Mouse (Mus musculus) granulocyte monocyte progenitor cell, adult 5-6 weeks (primary cell): Measurements from ENCODE around the gene Ciz1. TPM values are rescaled to one million over a fixed set of nuclear protein-coding genes. Genes with fewer than 3 reads are reported as not detected.

Source experiments
- ATAC-seq: replicated peaks from 2 replicates; pipeline ENCODE4 v1.8.0; 2016; ENCODE audit warnings: mild to moderate bottlenecking, moderate TSS enrichment, inconsistent platforms; ENCODE audit not compliant: poor library complexity, severe bottlenecking
- total RNA-seq, 2 experiments: library from RNA; stranded (forward) in 1 of 2; stranded (reverse) in 1 of 2; fragments of 200-712, 200-1000 nt in 1 of 2; fragments of >200 nt in 1 of 2; fragmentation: Nextera tagmentation in 1 of 2; gene quantifications; 2 replicates each; pipeline ENCODE4 v1.2.3; 2014 to 2017

Ciz1 gene
- total RNA-seq, 2 experiments from 2014 or later = 50.8 to 92.0 TPM

GRCm38 (mm10) chr2:32412742-32413531, 60.8 kb downstream of the Ciz1 start:
- no peak for ATAC-seq

DNA sequence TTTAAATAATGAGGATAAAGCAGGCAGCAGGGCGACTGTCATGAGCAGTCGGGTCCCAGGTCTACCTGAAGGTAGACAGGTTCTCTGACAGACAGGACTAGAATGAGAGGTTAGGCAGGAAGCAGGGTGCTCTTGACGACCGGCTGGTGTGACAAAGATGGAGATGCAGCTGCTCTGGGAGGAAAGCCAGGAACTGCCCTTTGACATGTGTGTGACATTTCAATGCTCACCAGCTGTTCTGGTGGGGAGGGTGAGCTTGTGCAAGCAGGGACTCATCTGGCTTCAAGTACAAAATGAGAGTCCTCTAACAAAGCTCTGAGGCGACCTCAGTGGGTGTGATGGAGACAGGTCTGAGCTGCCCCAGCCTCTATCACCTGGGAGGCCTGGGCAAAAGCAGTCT, 61.8 kb downstream of the Ciz1 start:
- no peak for ATAC-seq

- ATAC-seq = no peak
Measured at GRCm38 (mm10) chr2:32415801-32416200, 63.7 kb downstream of the Ciz1 start.

- no peak for ATAC-seq
Measured at GRCm38 (mm10) chr2:32416556-32416955, 64.4 kb downstream of the Ciz1 start.

- no peak for ATAC-seq
Measured at GRCm38 (mm10) chr2:32417486-32417885, 65.4 kb downstream of the Ciz1 start.

DNA sequence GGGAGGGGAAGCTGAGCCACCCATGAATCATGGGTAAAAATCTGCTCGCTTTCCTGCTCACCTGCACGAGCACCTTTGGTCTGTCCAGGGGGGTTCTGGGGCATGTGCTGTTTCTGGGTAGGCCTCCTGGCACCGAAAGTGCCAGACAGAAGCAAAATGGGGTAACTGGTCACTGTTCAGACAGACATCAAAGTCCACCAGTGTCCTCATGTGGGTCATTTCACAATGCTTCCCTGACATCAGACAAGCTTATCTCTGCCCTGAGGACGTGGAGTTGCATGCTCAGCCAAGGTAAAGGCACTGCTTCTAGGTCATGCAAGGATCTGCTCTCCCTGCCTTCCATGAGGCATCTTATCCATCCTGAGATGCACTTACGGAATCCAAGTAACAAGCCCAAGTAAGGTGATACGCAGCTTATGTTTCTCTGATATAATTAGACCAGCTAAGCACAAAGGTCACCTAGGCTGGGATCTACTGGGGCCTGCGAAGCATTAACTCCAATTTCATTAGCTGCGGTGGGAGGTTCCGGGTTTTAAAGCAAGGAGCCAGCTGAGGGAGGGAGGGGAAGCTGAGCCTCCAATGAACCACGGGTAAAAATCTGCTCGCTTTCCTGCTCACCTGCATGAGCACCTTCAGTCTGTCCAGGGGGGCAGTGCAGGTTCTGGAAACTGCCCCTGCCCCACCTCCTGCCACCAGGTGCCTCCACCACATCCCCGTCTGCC, 66.5 kb downstream of the Ciz1 start:
- ATAC-seq = no peak

DNA sequence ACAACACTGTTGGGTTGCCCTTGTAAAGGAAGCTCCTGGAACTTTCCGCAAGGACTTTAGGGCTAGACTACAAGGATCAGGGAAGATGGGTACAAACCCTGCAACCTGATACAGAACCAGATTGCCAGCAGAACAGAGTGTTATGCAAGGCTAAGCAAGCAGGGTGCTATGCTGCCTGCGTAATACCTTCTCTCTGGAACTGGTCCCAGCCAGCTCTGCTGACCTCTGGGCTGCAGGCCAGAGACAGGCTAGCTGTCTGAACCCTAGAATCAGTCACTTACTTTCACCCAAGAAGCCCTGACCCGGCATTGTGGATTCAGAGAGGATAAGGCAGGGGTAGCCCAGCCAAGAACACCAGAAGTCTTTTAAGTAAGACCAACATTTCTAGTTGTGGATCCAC, 67.2 kb downstream of the Ciz1 start:
- no peak for ATAC-seq

DNA sequence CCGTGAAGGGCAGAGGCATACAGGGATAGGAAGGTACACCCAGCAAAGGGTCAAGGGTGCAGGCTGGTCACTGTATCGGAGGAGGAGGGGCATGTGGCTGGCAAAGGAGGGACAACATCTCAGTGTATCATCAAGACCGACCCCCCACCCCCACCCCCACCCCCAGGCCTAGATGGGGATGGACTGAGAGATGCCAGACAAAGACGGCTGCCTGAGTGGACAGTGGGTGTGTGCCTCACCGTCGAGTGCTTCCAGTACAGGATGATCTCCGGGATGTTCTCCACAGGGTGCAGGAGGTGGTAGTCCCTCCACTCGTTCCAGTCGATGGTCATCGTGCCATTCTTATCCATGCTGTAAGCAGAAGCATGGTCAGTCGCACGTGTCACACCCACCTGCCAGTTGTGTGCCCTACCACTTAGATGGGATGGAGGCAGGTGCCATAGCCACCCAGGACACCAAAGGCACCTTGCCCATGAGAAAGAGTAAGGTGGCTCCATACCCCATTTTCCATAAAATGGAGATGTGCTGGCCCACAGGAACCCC, 68.0 kb downstream of the Ciz1 start:
- no peak for ATAC-seq

DNA sequence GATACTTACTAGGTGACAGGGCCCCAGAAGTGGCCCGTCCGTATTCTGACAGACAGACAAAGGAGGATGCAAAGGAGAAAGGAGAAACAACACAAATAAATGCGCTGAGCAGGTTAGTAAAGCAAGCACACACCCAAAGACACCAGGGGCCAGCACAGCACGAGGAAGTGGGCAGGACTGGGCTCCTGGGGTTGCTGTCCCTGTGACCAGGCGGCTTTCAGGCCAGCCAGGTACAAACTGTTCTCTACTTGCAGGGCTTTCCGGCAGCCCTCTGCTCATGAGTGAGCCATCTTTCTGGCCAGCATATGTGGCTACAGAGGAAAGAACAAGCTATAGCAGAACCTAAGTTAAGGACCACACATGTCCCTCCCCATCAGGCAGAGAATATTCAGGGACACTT, 68.5 kb downstream of the Ciz1 start:
- ATAC-seq = no peak

- ATAC-seq = no peak
Measured at GRCm38 (mm10) chr2:32421851-32422251, 69.7 kb downstream of the Ciz1 start.

DNA sequence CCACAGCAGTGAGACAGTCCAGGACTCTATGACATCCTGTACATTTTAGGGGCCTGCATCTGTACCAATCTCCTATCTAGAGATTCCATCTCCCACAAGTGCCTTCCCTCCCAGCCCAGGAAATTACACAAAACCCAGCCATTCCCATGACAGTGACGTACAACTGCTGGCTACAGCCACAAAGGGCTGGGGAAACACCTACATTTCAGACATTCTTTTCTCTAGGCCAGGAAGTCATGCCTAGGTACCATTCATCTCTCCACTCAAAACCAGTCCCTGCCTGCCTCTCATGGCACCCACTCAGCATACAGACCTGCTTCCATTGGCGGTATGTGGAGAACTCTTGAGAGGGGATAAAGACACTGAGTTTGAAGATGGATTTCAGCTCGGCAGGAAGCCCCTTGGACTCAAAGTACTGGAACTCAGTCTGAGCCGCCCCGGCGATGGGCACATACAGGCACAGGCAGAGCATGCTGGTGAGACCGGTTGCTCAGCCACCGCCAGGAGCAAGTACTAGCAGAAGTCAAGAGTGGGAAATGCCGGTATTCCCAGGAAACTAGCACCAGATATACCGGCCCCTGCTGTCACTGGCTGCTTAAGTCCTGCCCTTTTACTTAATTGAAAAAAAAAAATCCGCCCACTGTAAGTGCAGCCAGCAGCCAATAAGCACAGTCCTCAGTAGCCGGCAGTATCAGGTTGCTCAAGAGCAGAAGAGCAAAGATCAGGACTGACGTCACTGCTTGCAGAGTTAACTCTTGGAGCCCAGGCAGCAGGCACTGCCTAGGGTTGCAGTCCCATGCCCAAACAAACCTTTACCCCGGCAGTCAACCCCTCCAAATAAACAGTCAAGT, 71.6 kb downstream of the Ciz1 start:
- peak; percentile 88 for ATAC-seq

DNA sequence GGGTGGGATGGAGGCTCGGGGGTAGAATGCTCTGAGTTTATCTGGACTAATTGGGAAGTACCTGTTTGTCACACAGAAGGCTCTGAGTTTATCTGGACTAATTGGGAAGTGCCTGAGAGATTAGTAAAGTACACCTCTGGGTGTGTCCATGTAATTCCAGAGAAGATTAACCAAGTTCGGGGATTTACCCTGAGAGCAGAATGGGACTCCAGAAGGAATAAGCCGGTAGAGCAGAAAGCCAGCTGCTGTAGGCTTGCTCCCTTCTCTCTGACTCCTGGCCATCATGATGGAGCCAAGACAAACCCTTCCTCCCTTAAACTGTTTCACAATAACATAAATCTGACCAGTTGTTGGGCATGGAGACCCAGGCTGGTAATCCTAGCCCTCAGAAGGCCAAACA, 72.7 kb downstream of the Ciz1 start:
- no peak for ATAC-seq

DNA sequence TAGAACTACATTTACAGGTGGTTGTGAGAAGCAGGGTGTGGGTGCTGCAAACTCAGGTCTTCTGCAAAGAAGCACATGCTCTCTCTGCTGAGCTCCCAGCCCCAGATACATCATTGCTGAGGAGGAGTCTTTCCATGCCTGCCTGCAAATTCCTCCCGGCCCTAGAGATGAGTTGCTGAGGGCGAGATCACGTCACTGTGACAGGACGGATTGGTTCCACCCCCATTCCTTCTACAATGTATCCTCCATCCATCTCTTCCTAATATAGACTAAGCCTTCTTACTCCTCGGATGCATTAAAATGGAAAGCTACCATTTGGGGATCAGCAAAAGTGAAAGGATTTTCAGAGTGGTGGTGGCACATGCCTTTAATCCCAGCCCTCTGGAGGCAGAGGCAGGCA, 73.4 kb downstream of the Ciz1 start:
- no peak for ATAC-seq

DNA sequence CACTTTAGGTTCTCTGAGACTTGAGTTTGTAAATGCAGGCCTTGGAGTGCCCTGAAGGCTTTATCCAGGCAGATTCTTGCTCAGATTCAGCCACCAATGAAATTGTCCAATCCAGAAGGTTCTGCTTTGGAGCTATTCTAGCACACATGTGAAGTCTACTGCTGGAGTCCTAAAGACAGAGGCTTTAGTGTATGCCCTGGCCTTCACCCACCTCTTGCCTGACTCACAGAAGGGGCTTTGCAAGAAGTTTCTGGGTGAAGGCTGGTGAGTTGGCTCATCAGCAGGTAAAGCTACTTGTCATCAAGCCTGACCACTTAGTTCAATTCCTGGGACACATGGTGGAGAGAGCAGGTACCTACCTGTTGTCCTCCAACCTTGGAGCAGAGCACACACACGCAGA, 74.0 kb downstream of the Ciz1 start:
- ATAC-seq = no peak

DNA sequence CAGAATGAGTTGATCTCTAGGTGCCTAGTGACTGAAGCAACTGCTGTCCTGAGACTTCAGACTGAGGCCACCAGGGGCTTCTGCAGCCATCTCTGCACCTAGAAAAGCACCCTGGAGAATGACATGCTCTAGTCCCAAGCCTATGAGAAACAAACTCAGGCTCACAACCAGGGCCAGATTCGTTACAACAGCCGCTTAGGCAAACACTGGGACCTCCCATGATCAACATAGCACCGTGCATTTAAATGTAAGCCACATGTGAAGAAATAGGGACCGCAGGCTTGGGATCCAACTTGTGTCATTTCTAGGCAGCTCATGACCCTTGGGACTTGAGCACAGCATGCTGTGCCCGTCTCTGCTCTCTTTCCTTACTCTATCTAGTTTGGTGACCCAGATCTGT, 75.6 kb downstream of the Ciz1 start:
- ATAC-seq = no peak

- ATAC-seq = peak; percentile 39
Measured at GRCm38 (mm10) chr2:32428262-32428722, 76.2 kb downstream of the Ciz1 start.

DNA sequence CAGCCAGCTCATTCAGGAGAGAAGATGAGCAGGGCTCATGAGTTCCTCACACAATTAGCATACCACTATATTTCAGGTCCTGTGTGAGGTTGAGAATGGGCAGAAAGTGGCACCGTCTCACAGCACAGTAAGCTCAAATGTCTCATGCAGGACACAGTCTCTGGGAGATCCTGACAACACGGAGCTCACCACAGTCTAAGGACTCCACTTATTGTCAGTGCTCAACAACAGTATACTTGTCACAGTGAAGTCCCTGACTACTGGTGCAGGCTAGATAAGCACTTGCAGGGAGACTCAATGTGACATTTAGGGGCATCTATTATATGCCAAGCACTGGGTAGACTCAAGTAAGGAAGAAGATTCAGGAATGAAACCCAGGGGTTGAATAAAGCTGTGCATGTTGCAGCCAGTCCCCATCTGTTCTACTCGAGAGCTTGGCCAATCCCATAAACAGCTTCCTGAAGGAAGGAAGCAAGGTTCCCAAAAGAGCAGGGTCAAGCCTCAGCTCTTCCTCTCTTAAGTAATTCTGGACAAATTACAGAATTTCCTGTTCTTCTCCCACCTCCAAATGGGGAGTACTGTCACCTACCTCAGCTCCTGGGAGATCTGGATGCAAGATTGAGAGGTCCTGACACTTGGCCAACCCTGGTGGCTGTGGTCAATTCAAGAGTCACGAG, 77.2 kb downstream of the Ciz1 start:
- ATAC-seq = no peak
